Mouse (Mus musculus) WW6 (cell line): ENCODE data around the gene Gpr4.

Experiments used
- DNase-seq: peaks from one replicate; pipeline ENCODE4 v3.0.0-alpha.2; 2013; ENCODE audit warnings: low read depth, low spot score

The Gpr4 gene

GRCm38 (mm10) chr7:19194676-19195075 lies 17.7 kb upstream of the Gpr4 start:
- no peak for DNase-seq

- DNase-seq = no peak
Observed at GRCm38 (mm10) chr7:19196676-19197075, 15.7 kb upstream of the Gpr4 start.

GRCm38 (mm10) chr7:19197985-19198384 lies 14.4 kb upstream of the Gpr4 start:
- no peak for DNase-seq

- DNase-seq = no peak
Observed at GRCm38 (mm10) chr7:19201660-19202059, 10.7 kb upstream of the Gpr4 start.

- DNase-seq = no peak
Observed at GRCm38 (mm10) chr7:19202065-19202850, 10.1 kb upstream of the Gpr4 start.

GRCm38 (mm10) chr7:19208201-19208910 lies 4.0 kb upstream of the Gpr4 start:
- DNase-seq = no peak

- no peak for DNase-seq
Observed at GRCm38 (mm10) chr7:19208944-19209472, 3.3 kb upstream of the Gpr4 start.

GRCm38 (mm10) chr7:19209494-19209893 lies 2.8 kb upstream of the Gpr4 start:
- DNase-seq = no peak

- DNase-seq = no peak
Observed at GRCm38 (mm10) chr7:19210010-19210409, 2.3 kb upstream of the Gpr4 start.

GRCm38 (mm10) chr7:19211041-19211675 lies 1.2 kb upstream of the Gpr4 start:
- DNase-seq = no peak

- no peak for DNase-seq
Observed at GRCm38 (mm10) chr7:19213385-19213784, 1.0 kb downstream of the Gpr4 start.

GRCm38 (mm10) chr7:19214369-19214768 lies 2.0 kb downstream of the Gpr4 start:
- no peak for DNase-seq

GRCm38 (mm10) chr7:19214940-19215339 lies 2.6 kb downstream of the Gpr4 start:
- no peak for DNase-seq

GRCm38 (mm10) chr7:19217492-19217891 lies 5.2 kb downstream of the Gpr4 start:
- no peak for DNase-seq

GRCm38 (mm10) chr7:19217944-19218343 lies 5.6 kb downstream of the Gpr4 start:
- no peak for DNase-seq

- DNase-seq = no peak
Observed at GRCm38 (mm10) chr7:19220061-19220460, 7.7 kb downstream of the Gpr4 start.

GRCm38 (mm10) chr7:19222189-19222588 lies 9.9 kb downstream of the Gpr4 start:
- DNase-seq = no peak

- no peak for DNase-seq
Observed at GRCm38 (mm10) chr7:19222875-19223274, 10.5 kb downstream of the Gpr4 start.

- no peak for DNase-seq
Observed at GRCm38 (mm10) chr7:19224933-19225332, 12.6 kb downstream of the Gpr4 start.

- DNase-seq = no peak
Observed at GRCm38 (mm10) chr7:19226817-19227797, 14.8 kb downstream of the Gpr4 start.
